Mouse (Mus musculus): ENCODE data around the gene Pde1c. TPM values are rescaled to one million over a fixed set of nuclear protein-coding genes. Genes with fewer than 3 reads are reported as not detected.

The Pde1c gene
- total RNA-seq (2023): under 1 TPM; 0.13 to 0.20 TPM

DNA sequence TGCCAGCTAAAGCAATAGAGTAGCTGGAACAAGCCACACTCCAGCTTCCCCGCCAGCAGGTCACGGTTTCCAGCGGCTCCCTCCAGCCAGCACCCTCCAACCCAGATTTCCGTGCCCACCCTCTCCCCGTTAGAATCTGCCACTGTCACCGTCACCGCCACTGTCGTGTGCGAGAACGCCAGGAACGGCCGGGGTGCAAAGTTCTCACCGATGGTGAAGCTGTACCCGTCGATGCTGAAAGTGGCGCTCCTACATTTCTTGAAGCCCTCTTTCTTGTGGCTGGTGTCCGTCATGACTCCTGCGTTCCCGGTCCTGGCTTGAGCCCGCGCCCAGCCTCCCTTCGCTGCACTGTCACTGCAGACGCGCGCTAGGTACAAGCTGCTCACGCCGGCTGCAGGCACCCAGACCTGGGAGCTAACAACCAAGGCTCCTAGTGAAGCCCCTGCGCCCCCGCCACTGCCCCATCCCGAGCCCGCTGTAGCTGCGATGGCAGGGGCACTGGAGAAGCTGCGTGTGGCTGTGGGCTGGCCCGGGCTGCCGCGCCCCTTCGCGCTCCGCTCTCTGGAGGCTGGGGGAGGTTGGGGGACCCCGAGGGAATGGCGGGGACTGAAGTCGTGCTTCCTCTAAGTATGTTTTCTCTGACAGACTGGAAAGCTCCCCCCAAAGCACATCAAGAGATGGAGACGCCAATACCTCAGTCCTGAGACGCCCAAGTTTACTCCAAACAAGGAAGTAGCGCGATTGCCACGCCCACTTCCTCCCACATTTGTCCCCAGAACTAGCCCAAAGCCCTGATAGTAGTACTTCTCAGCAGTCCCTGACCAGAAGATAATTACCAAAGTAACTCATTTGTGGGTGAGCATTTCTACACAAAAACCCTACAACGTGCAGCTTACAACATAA, at the start of gene Pde1c:
Gene Pde1c, minus strand, starts transcription at position 634 of the 903 bp plus-strand sequence.

Other genes starting within 250 kb of the Pde1c start
- gene Lsm5, start 135.6 kb upstream of the Pde1c start, total RNA-seq (2023): 10 to 100 TPM; 30.1 to 32.1 TPM
- gene Avl9, start 145.8 kb upstream of the Pde1c start, total RNA-seq (2023): 10 to 100 TPM; 31.9 to 47.2 TPM
- gene Kbtbd2, start 228.7 kb upstream of the Pde1c start, total RNA-seq (2023): 10 to 100 TPM; 27.7 to 29.4 TPM